Mouse (Mus musculus): ENCODE results near the gene Sacm1l.

DNA sequence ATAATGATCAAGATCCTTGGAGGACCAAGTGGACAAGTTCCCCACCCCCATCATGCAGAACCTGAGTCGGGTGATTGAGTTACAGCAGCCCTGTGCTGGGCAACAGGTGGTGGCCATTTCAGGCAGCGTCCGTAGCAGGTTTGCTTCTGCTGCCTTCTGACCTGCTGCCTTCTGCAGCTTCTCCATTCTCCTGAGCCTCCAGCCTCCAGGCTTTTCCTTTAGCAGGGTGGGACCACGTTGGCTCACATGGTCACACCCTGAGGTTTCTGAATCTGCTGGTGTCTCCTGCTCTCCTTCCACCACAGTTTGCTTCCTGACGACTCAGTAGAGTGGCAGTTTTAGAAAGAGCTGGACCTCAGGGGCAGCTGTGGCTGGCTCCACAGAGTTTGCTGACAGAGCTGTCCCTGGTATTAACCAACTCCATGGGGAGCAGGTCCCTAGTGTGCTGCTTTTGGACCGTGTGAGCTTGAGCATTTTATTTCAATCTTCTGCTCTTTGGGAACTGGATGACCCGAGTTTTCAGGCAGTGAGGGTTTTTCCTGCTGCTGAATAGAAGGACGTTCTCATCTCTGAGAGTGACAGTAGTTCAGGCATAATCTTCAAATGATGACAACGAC is 39.7 kb upstream of the Sacm1l start:
- TF ChIP-seq POLR2A (IDR thresholded peaks at IDR 0.05; ENCODE audit: borderline replicate concordance, control insufficient read depth, low read depth, low read length) (no peak), CTCF (IDR thresholded peaks at IDR 0.05; ENCODE audit: control insufficient read depth, insufficient read depth, low read length) (no peak)
